Mouse (Mus musculus) spleen, postnatal 4 days (tissue): Measurements from ENCODE around the gene 4930402H24Rik.
A peak's percentile ranks its signal among the peaks of the same experiment; 100 is the strongest.
"Not testable (repeated sequence)": the region's sequence is repeated elsewhere in the genome, so short reads cannot be mapped to it uniquely, and the experiment has no call there.

Experiments used
- DNase-seq, 2 experiments: peaks; one replicate each; pipeline ENCODE4 v3.0.0; 2022; ENCODE audit warnings: low spot score in 2 of 2

4930402H24Rik gene

DNA sequence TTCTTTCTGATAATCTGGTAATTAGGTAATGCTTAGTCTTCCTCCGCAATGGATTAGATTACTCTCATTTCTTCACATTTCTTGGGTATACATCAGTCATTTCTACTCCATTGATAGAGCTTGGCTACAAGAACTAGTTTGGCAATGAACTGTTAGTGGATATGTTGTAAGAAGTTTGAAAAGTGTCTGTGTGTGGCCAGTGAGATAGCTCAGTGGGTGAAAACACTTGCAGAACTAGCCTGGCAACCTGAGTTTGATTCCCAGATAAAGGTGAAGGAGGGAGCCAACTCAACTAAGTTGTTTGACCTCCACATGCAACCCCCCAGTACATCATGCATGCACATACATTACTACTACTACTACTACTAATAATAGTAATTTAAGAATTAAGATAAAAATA, 53.2 kb downstream of the 4930402H24Rik start:
- no peak for DNase-seq

- DNase-seq = no peak
These were observed 54.6 kb downstream of the 4930402H24Rik start for GRCm38 (mm10) chr2:130851363-130852246.

- DNase-seq = no peak
These were observed 56.5 kb downstream of the 4930402H24Rik start for GRCm38 (mm10) chr2:130849688-130850087.

DNA sequence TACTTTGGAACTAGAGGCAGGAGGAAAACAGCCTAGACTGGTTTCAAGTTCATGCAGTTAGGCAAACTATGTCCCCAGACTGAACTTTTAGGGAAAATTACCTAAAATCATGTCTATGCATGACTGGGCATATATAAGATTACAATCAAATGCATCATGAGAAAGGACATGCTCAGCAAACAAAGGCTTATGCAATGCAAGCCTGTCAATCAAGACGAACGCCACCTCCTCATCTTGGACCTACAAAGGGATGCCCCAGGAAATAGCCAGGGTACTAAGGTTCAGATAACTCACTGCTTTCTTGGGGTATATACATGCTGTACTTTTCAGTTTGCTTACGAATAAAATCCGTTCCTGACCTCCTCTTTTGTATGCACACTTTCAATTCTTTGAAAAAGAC, 57.9 kb downstream of the 4930402H24Rik start:
- DNase-seq = no peak

DNA sequence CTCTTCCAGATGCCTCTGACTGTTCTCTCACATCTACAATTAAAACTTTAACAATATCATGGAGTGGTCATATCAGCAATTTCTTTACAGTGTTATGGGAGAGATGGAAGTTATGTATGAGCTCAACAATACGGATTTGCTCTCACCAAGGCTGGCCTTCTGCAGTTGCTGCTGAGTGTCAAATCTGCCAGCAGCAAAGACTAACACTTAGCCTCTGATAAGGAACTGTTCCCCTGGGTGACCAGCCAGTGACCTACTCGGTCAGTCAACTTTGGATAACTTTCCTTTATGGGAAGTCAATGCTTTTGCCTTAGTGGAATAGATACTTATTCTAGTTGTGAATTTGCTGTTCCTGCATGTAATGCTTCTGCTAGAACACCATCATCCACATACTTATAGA, 62.6 kb downstream of the 4930402H24Rik start:
- no peak for DNase-seq

DNA sequence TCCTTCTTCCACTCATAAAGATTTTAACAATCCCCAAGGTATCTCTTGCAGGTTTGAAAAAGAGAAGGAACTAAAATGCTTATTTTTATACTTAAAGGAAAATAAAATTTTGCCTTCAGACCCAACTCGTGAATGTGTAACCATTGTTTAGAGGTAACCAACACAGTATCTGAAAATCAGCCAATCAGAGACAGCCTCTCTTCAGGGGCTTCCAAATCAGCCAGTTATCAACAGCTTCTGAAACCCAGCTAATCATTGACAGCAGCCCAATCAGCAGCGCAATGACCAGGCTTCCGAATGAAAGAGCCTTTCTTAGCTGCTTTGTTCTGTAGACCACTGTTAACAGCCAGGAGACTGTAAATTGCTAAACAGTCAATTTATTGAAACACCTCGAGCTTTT, 65.4 kb downstream of the 4930402H24Rik start:
- peak in 1 of 2 experiments; percentile 21 for DNase-seq

- peak; percentile 76 to 90 for DNase-seq
These were observed 66.1 kb downstream of the 4930402H24Rik start for GRCm38 (mm10) chr2:130839874-130840661.

DNA sequence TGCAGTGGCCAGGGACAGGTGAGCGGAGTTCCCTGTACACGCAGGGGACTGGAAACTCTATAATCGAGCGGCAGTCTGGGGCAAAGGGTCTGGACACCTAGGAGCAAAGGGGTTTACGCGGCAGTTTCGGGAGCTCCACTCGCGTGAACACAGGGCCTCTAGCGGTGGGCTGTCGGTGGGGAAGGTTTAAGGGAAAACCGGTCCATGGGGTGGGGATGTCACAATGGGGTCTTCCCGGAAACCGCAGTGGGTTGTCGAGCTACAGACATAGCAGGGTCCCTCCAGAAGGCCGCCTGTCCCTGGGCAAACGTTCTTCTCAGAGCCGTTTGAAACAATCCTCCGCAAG, 66.7 kb downstream of the 4930402H24Rik start:
- DNase-seq = no peak

DNA sequence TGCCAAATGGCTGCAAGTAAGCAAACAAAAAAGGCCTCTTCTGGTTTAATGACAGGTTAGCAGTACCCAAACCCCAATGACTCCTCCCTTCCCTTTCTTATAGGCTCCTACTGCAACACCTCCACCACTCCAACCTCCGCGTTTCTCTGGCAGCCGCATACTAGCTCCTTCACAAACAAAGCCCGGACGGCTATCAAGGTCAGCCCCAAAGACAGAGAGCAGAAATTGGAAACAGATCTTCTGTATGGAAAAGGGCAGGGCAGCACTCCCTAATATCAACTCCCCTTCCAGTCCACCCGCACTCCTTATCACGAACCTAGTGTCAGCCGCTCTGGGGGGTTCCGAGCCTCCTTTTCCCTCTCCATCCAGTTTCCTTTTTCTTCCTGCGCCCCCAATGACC, 67.1 kb downstream of the 4930402H24Rik start:
- peak in 1 of 2 experiments; percentile 59 for DNase-seq

GRCm38 (mm10) chr2:130838131-130838530, 68.1 kb downstream of the 4930402H24Rik start:
- DNase-seq = no peak

DNA sequence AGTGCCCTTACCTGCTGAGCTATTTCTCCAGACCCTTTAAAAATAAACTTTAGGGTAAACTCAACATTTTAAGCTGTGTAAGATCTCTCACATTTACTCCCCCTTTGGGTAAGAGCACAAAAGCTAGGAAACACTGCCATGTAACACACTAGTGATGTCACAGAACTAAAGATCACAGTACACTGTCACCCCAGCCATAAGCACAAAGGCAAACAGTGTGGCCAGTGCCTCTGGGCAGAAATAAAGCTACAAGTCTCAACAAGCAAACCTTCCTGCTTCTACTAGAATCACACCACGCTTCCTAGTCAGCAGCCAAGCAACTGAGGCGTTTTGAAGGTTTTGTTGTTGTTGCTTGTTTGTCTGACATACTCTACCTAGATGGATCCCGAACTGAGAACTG, 72.5 kb downstream of the 4930402H24Rik start:
- no peak for DNase-seq

DNA sequence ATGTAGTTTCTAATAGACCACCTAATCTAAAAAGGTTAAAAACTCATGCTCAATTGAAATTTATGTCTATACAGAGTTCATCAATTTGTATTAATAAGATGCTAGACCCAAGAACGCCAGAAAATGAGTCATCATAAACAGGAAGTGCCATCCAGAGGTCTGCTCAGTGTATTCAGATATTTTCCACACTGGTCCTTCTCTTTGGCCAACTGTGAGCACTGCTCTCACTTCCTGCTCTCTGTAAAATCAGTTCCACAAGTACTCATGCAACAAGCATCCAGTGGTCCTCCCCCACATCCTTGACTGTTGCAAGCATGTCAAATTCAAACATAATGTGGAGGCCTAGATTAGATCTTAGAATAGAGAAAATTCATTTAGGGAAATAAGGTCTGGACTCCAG, 73.6 kb downstream of the 4930402H24Rik start:
- DNase-seq = no peak

- no peak for DNase-seq
These were observed 74.2 kb downstream of the 4930402H24Rik start for GRCm38 (mm10) chr2:130832012-130832411.

DNA sequence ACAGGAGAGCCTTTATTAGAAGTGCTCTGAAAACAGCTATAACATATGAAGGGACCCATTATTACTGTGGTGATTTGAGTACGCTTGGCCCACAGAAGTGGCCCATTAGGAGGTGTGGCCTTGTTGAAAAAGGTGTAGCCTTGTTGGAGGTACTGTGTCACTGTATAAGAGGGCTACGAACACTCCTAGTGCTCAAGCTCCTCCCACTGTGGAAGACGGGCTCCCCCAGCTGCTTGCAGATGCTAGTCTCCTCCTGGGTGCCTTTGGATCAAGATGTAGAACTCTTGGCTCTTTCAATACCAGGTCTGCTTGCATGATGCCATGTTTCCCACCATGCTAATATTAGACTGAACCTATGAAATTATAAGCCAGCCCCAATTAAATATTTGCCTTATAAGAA, 76.0 kb downstream of the 4930402H24Rik start:
- no peak for DNase-seq

- DNase-seq = no peak
These were observed 76.7 kb downstream of the 4930402H24Rik start for GRCm38 (mm10) chr2:130829496-130829895.

DNA sequence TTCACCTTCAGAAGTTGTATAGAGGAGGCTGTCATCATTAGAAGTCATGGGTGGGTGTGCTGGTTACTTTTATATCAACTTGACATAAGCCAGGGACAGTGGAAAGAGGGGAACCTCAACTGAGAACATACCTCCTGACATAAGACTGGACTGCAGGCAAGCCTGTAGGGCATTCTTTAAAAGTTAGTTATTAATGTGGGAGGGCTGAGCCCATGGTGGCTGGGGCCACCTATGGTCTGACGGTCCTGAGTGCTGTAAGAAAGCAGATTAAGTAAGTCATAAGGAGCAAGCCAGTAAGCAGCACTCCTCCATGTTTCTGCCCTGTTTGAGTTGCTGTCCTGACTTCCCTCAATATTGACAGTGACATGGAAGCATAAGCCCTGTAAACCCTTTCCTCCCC, 77.5 kb downstream of the 4930402H24Rik start:
- no peak for DNase-seq

DNA sequence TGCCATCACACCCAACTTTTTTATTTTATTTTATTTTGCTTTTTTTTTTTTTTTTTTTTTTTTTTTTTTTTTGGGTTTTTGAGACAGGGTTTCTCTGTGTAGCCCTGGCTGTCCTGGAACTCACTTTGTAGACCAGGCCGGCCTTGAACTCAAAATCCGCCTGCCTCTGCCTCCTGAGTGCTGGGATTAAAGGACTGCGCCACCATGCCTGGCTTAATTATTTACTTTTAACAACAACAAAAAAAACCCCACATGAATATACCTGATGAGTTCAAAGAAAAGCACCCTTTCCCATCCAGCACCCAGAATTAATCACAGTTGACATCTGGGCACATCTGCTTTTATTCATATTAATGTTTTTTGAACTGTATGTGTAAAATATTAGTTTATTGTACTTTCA, 78.1 kb downstream of the 4930402H24Rik start:
- not testable (repeated sequence) for DNase-seq

DNA sequence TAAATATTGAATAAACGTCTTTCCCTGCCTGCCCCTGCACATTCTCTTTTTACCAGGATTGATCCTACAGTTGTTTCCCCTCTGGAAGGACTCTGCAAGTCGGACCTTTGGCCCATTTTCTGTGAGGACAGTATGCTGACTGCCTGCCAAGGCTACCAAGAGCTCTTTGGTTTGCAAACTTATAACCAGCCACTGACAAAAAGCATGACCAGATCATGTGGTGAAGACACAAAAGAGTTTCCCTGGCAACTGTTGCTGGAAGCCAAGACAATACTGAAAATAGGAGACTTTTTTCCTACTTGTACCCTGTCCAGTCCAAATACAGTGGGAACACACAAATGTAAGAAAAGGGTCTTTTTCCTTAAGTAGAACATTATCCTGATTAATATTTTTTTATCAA, 78.8 kb downstream of the 4930402H24Rik start:
- DNase-seq = no peak

DNA sequence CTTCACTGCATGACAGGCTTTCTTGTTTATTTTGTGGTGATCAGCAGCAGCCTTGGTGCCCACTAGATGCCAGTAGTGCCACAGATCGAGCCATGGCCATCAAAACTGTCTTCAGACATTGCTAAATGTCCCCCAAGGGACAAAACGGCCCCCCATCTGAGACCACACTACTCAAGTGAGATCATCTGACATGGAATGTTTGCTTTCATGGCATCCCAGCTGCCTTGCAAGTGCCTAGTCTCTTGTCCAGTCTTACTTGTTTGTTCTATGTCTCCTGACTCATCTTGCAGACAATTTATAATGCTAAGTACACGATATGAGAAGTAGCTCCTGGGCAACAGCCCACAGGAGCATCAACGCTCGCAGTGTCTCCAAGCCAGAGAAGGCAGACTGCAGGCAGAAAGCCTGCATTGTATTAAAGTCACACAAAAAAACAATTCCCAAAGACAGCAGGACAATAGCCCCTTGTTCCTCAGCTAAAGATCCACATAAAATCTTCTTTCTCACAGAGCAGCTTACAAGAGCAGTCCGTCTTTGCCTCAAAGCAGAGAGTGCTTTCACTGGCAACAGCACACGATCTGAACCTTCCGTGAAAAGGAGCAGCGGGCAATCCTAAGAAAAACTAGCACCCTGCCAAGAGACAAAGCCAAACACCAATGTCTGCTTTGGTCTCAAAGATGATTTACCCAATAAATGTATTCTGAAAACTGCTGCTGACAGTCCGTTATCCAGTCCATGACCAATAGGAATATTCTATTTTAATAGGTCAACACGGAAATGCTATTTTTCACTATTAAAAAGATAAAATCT, 87.2 kb downstream of the 4930402H24Rik start:
- no peak for DNase-seq

GRCm38 (mm10) chr2:130817865-130818264, 88.3 kb downstream of the 4930402H24Rik start:
- no peak for DNase-seq

DNA sequence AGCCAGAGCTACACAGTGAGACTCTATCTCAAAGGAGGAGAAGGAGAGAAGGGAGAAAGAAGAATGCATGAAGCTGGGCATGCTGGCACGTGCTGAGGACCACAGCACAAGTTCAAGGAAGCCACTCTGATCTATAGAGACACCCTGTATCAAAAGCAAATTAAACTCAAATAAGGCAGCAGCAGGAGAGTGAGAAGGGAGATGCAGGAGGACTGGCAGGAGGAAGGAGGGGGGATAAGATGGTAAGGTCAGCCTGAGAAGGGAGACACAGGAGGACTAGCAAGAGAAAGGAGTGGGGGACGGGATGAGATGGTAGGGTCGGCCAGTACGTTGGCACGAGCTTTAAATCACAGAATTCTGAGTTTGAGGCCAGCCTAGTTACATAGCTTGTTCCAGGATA, 90.0 kb downstream of the 4930402H24Rik start:
- DNase-seq = no peak

GRCm38 (mm10) chr2:130814492-130814891, 91.7 kb downstream of the 4930402H24Rik start:
- no peak for DNase-seq
